Mouse (Mus musculus): ENCODE measurements around the gene Ggact.
A peak's percentile ranks its signal among the peaks of the same experiment; 100 is the strongest.

Gene Ggact

DNA sequence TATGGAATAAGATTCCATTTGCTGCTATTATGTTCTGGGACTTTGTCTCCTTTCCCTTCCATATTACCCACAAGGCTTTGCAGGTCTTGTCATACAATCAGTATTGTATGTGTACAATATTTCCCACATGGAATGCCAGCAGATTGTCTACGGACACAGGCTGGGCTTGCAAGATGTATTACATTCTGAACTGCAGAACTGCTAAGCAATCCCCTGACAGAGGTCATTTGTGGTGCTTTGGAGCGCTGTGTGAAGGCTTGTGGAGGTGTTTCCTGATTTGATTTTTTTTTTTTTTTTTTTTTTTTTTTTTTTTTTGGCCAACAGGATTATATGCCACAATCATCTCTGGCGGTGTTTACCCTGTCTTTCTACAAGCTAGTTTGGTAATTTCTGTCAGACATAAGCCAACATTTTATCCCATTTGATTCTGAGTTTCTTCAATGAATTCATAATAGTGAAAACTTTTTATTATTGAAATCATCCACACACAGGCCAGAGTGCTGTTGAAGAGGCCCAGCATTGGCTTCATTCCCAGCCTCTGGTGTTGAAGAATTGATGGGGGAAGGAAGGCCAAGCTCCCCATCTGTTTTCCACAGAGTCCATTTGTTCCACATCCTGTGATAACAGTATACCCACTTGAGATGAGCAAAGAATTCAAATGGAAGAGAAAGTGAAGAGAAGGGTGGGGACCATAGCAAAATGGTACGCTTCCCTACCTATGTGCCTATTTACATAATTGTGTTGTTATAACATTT is 45.8 kb downstream of the Ggact start:
- DNase-seq (ENCODE audit: low read depth, low spot score) = peak; percentile 68

DNA sequence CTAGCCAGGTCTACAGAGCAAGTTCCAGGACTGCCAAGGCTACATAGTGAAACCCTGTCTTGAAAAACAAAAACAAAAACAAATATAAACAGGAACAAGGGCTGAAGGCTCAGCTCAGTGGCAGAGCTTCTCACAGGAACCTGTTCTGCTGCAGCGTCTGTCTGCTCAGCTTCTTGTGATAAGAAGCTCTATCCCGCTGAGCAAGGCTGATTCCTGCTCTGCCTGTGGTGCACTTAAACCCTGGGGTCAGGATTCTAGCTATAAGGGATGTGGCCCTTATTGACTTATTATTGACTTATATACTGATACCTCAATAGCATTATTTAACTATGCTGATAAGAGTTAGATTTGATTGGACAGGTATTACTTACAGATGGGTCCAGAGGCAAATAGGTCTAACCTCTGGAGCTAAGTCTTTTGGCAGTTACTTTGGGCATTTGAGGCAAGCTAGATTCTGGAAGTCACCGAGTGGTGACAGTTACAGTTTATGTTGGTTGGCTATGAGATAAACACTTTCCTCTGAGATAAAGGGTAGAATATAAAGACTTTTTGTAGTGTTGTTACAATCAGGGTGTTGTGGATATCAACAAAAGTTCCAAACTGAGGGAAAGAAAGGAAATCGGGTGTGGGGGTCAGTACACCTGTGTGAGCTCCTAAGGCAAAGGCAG is 48.0 kb downstream of the Ggact start:
- DNase-seq (ENCODE audit: low read depth, low spot score) = no peak

GRCm38 (mm10) chr14:122862623-122863022 is 50.9 kb downstream of the Ggact start:
- DNase-seq (ENCODE audit: low read depth, low spot score) = peak; percentile 52

- DNase-seq (ENCODE audit: low read depth, low spot score) = no peak
These were observed 53.8 kb downstream of the Ggact start for GRCm38 (mm10) chr14:122859792-122860191.

DNA sequence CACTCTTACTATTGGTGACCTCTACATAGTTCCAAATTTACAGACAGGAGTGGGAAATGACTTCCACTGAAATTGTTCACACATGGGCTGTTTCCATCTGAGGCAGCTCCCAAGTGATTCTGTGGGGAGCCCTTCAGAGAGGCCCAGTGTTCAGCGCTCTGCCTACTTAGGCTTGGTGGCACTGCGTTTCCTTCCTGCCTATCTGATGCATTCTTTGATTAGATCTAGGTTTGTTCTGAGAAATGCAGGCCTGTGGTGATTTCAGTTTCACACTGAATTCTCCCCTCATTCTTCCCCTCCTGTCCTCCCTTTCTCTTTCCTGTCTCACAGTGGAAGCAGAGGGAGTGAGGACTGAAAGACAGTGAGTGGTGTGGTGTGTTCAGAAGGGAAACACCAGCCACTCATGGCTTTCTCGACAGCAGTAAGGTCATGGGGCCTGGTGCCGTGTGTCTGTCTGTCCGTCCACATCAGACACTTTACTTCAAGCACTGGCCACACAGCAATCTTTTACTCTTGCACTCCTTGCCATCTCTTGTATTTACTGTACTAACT is 61.0 kb downstream of the Ggact start:
- DNase-seq (ENCODE audit: low read depth, low spot score) = no peak

DNA sequence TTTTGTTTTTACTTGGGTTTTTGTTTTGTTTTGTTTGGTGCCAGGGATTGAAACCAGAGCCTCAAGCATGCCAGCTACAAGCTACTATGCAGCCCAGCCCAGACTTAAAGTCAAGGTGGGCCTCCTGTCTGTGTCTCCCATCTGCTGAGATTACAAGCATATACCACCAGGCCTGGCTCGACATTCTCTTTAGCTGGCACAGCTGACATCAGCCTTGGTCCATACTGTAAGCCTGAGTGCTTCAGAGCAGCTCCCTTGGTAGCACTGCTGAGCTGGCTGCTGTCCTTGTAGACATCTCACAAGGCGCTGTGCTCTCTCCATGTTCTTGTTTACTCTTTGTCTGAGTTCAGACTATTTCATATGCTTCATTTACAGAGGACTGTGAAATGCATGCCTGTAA is 76.5 kb downstream of the Ggact start:
- DNase-seq (ENCODE audit: low read depth, low spot score) = peak; percentile 12

GRCm38 (mm10) chr14:122836221-122836620 is 77.3 kb downstream of the Ggact start:
- DNase-seq (ENCODE audit: low read depth, low spot score) = no peak

GRCm38 (mm10) chr14:122835487-122836190 is 77.9 kb downstream of the Ggact start:
- no peak for DNase-seq (ENCODE audit: low read depth, low spot score)

DNA sequence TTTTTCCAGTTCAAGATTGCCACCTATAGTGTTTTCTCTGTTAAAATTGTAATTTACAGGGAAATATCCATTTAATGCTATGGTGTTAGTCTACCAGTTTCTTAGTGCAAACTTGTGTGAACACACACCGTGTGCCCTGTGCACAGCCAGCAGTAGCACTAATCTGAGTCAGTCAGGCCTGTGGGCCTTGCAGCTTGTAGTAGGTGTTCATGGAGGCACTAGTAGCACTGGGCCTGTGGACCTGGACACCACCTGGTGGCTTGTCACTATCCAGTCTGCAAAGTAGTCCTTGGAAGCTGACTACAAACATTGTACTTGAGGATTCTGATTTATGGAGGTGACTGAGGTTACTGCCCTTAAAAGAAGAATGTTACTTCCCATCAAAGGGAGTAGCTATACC is 78.8 kb downstream of the Ggact start:
- no peak for DNase-seq (ENCODE audit: low read depth, low spot score)

GRCm38 (mm10) chr14:122833666-122834065 is 79.9 kb downstream of the Ggact start:
- no peak for DNase-seq (ENCODE audit: low read depth, low spot score)

DNA sequence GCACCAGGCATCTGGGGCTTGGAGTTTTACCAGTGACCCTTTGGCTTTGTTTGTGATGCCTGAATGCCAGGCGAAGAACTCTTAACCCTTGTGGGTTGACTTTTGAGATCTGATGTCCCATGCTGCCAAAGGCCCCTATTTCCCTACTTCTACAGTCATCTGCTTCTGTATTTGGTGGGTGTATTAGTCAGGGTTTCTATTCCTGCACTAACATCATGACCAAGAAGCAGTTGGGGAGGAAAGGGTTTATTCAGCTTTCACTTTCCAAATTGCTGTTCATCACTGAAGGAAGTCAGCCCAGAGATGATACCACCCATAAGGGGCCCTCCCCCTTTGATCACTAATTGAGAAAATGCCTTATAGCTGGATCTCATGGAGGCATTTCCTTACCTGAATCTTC is 83.1 kb downstream of the Ggact start:
- no peak for DNase-seq (ENCODE audit: low read depth, low spot score)

GRCm38 (mm10) chr14:122825464-122825863 is 88.1 kb downstream of the Ggact start:
- DNase-seq (ENCODE audit: low read depth, low spot score) = no peak

GRCm38 (mm10) chr14:122823791-122824190 is 89.8 kb downstream of the Ggact start:
- DNase-seq (ENCODE audit: low read depth, low spot score) = no peak

- no peak for DNase-seq (ENCODE audit: low read depth, low spot score)
These were observed 92.6 kb downstream of the Ggact start for GRCm38 (mm10) chr14:122821002-122821401.

GRCm38 (mm10) chr14:122800296-122800695 is 113.3 kb downstream of the Ggact start:
- DNase-seq (ENCODE audit: low read depth, low spot score) = no peak

- no peak for DNase-seq (ENCODE audit: low read depth, low spot score)
These were observed 120.2 kb downstream of the Ggact start for GRCm38 (mm10) chr14:122793368-122793767.

DNA sequence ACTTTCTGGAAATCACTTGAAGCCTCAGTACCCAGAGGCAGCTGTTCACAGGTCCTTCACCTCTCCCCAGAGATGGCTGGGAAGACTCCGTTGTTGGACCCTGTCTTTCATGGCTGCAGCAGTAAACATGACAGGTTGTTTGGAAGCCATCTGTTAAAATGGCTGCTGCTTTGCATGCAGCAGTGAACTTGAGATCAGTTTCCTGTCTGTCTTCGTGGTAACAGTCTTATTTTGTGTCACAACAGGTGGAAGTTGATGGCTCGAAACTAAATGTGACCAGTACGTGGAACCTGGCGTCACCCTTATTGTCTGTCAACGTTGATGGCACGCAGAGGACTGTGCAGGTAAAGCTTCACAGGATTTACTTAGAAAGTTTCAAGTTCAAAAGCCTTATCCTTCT is 123.4 kb downstream of the Ggact start:
- DNase-seq (ENCODE audit: low read depth, low spot score) = no peak

GRCm38 (mm10) chr14:122788199-122788598 is 125.4 kb downstream of the Ggact start:
- peak; percentile 5 for DNase-seq (ENCODE audit: low read depth, low spot score)

DNA sequence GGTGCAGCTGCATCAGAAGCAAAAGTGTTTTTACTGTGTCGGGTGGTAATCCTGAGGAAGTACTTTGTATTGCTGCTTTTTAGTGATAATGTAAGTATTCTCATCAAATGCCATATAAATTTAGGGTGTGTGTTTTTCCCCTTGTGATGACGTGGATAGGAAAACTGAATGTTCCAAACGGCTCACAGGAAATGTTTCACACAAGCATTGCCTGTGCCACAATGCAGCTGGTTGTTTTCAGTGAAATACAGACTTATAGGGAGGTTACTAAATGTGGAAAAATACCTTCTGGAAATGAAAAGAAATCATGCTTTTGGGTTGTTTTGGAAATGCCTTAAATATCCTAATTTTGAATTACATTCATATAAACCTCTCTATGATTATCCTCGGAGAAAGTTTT is 128.9 kb downstream of the Ggact start:
- DNase-seq (ENCODE audit: low read depth, low spot score) = peak; percentile 54

- DNase-seq (ENCODE audit: low read depth, low spot score) = no peak
These were observed 147.1 kb downstream of the Ggact start for GRCm38 (mm10) chr14:122766448-122766847.
